Mouse (Mus musculus) kidney, embryonic 16.5 days (tissue): ENCODE measurements around the gene Vmn2r78. TPM values are rescaled to one million over a fixed set of nuclear protein-coding genes. Genes with fewer than 3 reads are reported as not detected.
"Not testable (repeated sequence)": the region's sequence is repeated elsewhere in the genome, so short reads cannot be mapped to it uniquely, and the experiment has no call there.

ENCODE experiments used
- ATAC-seq: fragments of 200-750 bp; cut with Nextera tagmentation; 2 replicates; pipeline ENCODE4 v1.8.0; 2017; ENCODE audit warnings: moderate TSS enrichment; ENCODE audit not compliant: low FRiP score, low TSS enrichment
- H3K27ac ChIP-seq: fragments of 300-500 bp; sonication (generic); 2 replicates; pipeline ENCODE4 v1.5.1; 2014; ENCODE audit warnings: low read length
- H3K27me3 ChIP-seq: fragments of 300-500 bp; sonication (generic); 2 replicates; pipeline ENCODE4 v1.6.1; 2014; ENCODE audit warnings: low read length, control low read depth, mixed read lengths; ENCODE audit not compliant: insufficient read depth
- H3K36me3 ChIP-seq: fragments of 300-500 bp; sonication (generic); 2 replicates; pipeline ENCODE4 v1.6.1; 2014; ENCODE audit warnings: low read length, control low read depth, mixed read lengths; ENCODE audit not compliant: insufficient read depth
- H3K4me1 ChIP-seq: fragments of 300-500 bp; sonication (generic); 2 replicates; pipeline ENCODE4 v1.6.1; 2014; ENCODE audit warnings: low read length, control low read depth, mixed read lengths; ENCODE audit not compliant: insufficient read depth
- H3K4me2 ChIP-seq: fragments of 300-500 bp; sonication (generic); replicated peaks from 2 replicates; pipeline ENCODE4 v1.6.1; 2014; ENCODE audit warnings: low read depth, low read length
- H3K4me3 ChIP-seq: fragments of 300-500 bp; sonication (generic); 2 replicates; pipeline ENCODE4 v1.5.1; 2014; ENCODE audit warnings: mild to moderate bottlenecking, low read length
- H3K9ac ChIP-seq: fragments of 300-500 bp; sonication (generic); replicated peaks from 2 replicates; pipeline ENCODE4 v1.6.1; 2014; ENCODE audit warnings: low read length
- H3K9me3 ChIP-seq: fragments of 300-500 bp; sonication (generic); 2 replicates; pipeline ENCODE4 v1.6.1; 2016; ENCODE audit warnings: low read length, control low read depth
- WGBS: fragments of 180-500 bp; shearing (Covaris S2); extraction: QIAGEN DNeasy Blood & Tissue Kit; methylation state at CpG from one replicate; pipeline ENCODE4 v1.1.7; 2014; 5-methylcytosine and 5-hydroxymethylcytosine counted together
- polyA plus RNA-seq: library from polyadenylated mRNA; unstranded; fragments of >200 nt; fragmentation: Nextera tagmentation; extraction: Ambion mirVana; gene quantifications from 2 replicates; pipeline ENCODE4 v1.2.1, GENCODE M21; 2015

Vmn2r78 gene
- polyA plus RNA-seq = not detected in 2 replicates

- not testable (repeated sequence) for H3K4me1 ChIP-seq, H3K27ac ChIP-seq, ATAC-seq, H3K9ac ChIP-seq, H3K4me3 ChIP-seq, H3K36me3 ChIP-seq, H3K4me2 ChIP-seq, H3K27me3 ChIP-seq, H3K9me3 ChIP-seq
- 87% methylated on average over 2 of the region's 2 CpGs for WGBS
Measured at GRCm38 (mm10) chr7:86914794-86915193, at the start of gene Vmn2r78. Vmn2r78 (plus strand) TSS chr7:86915094.

- H3K4me3 ChIP-seq = no peak overlapping the region
- H3K36me3 ChIP-seq = no peaks in the 10 kb centered on the region
- no peak overlapping the region for H3K4me2 ChIP-seq
- no peak for ATAC-seq
- H3K9ac ChIP-seq = no peak overlapping the region
- H3K4me1 ChIP-seq = no peaks in the 10 kb centered on the region
- 84% methylated on average over 4 of the region's 4 CpGs for WGBS
- no peaks in the 10 kb centered on the region for H3K9me3 ChIP-seq
- no peaks in the 10 kb centered on the region for H3K27me3 ChIP-seq
- H3K27ac ChIP-seq = no peak overlapping the region
Measured at GRCm38 (mm10) chr7:86889470-86890469, 25.1 kb upstream of the Vmn2r78 start.

DNA sequence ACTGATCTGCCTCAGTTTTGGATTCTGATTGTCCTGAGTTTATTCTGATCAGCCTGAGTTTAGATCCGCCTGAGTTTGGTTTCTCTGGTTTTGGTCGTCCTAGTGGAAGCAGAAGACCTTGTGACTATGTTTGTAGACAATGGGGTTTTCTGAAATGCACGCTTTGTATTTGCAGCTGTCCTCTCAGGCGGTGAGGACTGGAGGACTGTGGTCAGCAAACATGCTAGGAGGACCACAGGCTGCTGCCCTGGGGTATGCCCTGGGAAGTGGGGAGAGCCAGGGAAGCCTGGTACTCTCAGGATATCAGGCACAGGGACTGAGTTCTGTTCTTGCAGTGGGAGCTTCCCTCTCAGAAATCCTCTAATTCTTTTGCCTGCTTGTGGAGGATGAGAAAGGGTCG lies 22.4 kb downstream of the Vmn2r78 start:
- WGBS = 84% methylated on average over 5 of the region's 5 CpGs
- Histone ChIP-seq H3K9ac (no peak overlapping the region), H3K9me3 (no peaks in the 10 kb centered on the region), H3K27me3 (no peaks in the 10 kb centered on the region), H3K4me3 (no peak overlapping the region), H3K27ac (no peak overlapping the region), H3K4me2 (no peak overlapping the region), H3K4me1 (no peaks in the 10 kb centered on the region), H3K36me3 (no peaks in the 10 kb centered on the region)
- ATAC-seq = no peak

DNA sequence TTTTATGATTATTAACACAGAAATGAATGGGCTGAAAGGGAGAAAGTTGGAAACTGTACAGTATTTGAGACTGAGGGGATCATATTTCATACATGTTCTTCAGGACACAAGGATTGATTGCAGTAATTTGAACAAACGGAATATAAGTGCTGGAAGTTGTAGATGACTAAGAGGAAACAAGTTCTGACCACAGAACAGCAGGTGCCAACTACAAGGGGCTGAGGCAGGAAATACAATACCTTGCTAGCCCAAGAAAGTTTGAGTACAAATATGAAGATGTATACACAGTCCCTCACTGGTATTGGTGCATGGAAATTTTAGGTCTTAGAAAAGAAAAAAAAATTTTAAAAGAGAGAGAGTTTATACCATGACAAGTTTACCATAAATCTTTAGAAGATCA lies 79.8 kb downstream of the Vmn2r78 start:
- Histone ChIP-seq H3K9me3 (no peaks in the 10 kb centered on the region), H3K4me2 (no peak overlapping the region), H3K36me3 (no peaks in the 10 kb centered on the region), H3K27me3 (no peaks in the 10 kb centered on the region), H3K27ac (no peak overlapping the region), H3K9ac (no peak overlapping the region), H3K4me3 (no peak overlapping the region), H3K4me1 (no peaks in the 10 kb centered on the region)
- no peak for ATAC-seq
- WGBS = 43% methylated on average over 1 of the region's 1 CpGs

- not testable (repeated sequence) for H3K36me3 ChIP-seq, H3K9ac ChIP-seq, H3K4me1 ChIP-seq, H3K27ac ChIP-seq, H3K9me3 ChIP-seq, H3K4me3 ChIP-seq, H3K27me3 ChIP-seq, H3K4me2 ChIP-seq, ATAC-seq
- 93% methylated on average over 1 of the region's 1 CpGs for WGBS
Measured at GRCm38 (mm10) chr7:86995815-86996214, 80.9 kb downstream of the Vmn2r78 start, which contains the start of gene Vmn2r79. Vmn2r79 (plus strand) TSS chr7:86996115.

Other genes starting within 250 kb of the Vmn2r78 start
- gene Olfr292, start 226.8 kb upstream of the Vmn2r78 start, polyA plus RNA-seq = not detected in 2 replicates
- 0.20 and 0.44 TPM in 2 replicates for gene Folh1, start 139.2 kb upstream of the Vmn2r78 start, polyA plus RNA-seq
- gene Vmn2r77, start 120.1 kb upstream of the Vmn2r78 start, polyA plus RNA-seq = not detected in 2 replicates
- not detected in 2 replicates for gene Vmn2r79, start 81.0 kb downstream of the Vmn2r78 start, polyA plus RNA-seq